Mouse (Mus musculus): ENCODE measurements around the gene R3hdm2. TPM values are rescaled to one million over a fixed set of nuclear protein-coding genes. Genes with fewer than 3 reads are reported as not detected.
A peak's percentile ranks its signal among the peaks of the same experiment; 100 is the strongest.

R3hdm2 gene
- polyA plus RNA-seq, 1 experiment = 475 TPM

DNA sequence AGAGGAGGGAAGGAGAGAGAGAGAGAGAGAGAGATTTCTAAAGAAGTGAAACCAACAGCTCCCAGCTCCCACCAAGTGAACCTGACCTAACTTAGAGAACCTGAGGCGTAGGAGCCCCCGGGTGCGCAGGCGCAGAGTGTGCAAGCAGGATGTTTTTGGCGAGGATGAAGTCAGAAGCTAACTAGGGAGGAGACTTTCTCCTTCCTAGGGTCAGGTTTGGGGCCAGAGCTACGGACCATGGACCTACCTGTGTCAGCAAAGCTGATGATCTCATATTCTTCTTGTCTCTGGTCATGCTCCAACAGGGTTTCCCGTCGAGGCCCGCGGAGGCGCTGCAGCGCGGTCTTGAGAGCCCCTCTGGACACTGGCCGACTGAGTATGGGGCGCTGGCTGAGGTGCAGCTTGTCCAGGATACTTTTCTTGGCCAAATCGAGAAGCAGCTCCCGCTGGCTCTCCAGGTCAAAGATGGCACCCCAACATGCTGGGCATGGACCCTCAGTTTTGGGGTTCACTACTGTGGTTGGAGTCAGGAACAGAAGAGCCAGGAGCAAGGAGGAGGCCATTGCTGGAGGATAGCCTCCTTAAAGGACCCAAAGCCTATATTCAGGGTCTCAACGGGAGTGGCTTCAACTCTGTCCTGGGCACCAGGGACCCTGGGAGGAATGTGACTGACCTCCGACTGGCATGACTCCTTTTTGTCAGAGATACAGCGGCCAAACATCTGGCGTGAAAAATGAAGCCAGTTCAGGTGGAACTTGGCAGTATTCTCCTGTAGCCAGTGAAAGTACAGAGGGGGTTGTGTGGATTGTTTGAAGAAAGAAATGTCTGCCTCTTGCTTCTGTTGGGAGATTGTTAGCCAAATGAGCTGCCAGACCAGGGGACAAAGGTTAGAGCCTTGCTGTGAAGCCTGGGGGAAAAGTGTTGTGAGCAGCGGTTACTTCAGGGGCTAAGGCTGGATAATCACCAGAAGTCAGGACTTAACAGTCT is 10.0 kb upstream of the R3hdm2 start, which contains the start of gene Inhbc:
Inhbc (minus strand) TSS at position 598 of the 987 bp plus-strand sequence.
- TF ChIP-seq CTCF (IDR thresholded peaks at IDR 0.05; ENCODE audit: insufficient read depth, low read depth, low read length) = no peak
- TF ChIP-seq POLR2A (IDR thresholded peaks at IDR 0.05; ENCODE audit: insufficient read depth, low read depth, low read length) = no peak
- H3K4me3 ChIP-seq (ENCODE audit: insufficient read depth, low read depth, low read length) = no peak within 1 kb of the TSS
- 89% methylated on average over 22 of the region's 22 CpGs for WGBS
- H3K4me1 ChIP-seq (ENCODE audit: control insufficient read depth, insufficient read depth, low read length) = peaks cover 9% of the 10 kb centered on the region
- peak within 1 kb of the TSS; percentile 21; the same call in 1 of the 2 replicates for H3K27ac ChIP-seq (ENCODE audit: insufficient read depth, low read depth, low read length)

DNA sequence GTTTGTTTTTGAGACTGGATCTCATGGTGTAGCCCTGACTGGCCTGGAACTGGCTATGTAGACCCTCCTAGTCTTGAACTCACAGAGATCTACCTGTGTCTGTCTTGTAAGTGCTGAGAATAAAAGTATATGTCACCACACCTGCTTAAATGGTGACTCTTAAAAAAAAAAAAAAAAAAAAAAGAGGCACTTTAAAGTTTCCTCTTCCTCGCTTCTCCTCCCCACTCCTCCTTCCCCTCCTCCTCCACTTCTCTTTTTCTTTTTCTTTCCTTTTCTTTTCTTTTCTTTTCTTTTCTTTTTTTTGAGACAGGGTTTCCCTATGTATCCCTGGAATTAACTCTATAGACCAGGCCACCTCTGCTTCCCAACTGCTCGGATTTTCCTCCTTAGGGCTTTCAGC is 9.1 kb upstream of the R3hdm2 start:
- TF ChIP-seq POLR2A (IDR thresholded peaks at IDR 0.05; ENCODE audit: insufficient read depth, low read depth, low read length) (no peak), CTCF (IDR thresholded peaks at IDR 0.05; ENCODE audit: insufficient read depth, low read depth, low read length) (no peak)
- peak overlapping the region; percentile 21; the same call in 1 of the 2 replicates for H3K27ac ChIP-seq (ENCODE audit: insufficient read depth, low read depth, low read length)
- 43% methylated on average over 2 of the region's 2 CpGs for WGBS
- peaks cover 9% of the 10 kb centered on the region for H3K4me1 ChIP-seq (ENCODE audit: control insufficient read depth, insufficient read depth, low read length)
- no peak overlapping the region for H3K4me3 ChIP-seq (ENCODE audit: insufficient read depth, low read depth, low read length)

DNA sequence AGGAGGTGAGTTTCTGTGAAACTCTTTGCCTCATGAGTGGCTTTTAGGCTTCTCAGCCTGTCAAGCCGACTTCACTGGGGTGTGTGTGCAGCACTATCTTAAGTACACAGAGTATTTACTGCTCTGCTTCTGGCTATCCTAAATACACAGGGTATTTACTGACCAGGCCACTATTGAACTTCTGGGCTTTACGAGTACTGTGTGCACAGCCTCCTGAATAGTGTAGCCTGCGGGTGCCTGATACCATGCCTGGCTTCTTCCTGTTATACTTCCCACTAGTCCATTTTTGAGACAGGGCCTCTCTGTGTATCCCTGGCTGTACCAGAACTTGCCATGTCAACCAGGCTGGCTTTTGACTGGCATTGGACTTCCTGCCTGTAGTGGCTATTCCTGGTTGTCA is 2.4 kb upstream of the R3hdm2 start:
- Histone ChIP-seq H3K4me1 (ENCODE audit: control insufficient read depth, insufficient read depth, low read length) (peaks cover 2% of the 10 kb centered on the region; the same call in 1 of the 2 replicates), H3K27ac (ENCODE audit: insufficient read depth, low read depth, low read length) (no peak overlapping the region), H3K4me3 (ENCODE audit: insufficient read depth, low read depth, low read length) (no peak overlapping the region)
- 81% methylated on average over 3 of the region's 3 CpGs for WGBS
- TF ChIP-seq CTCF (IDR thresholded peaks at IDR 0.05; ENCODE audit: insufficient read depth, low read depth, low read length) = no peak
- TF ChIP-seq POLR2A (IDR thresholded peaks at IDR 0.05; ENCODE audit: insufficient read depth, low read depth, low read length) = no peak

DNA sequence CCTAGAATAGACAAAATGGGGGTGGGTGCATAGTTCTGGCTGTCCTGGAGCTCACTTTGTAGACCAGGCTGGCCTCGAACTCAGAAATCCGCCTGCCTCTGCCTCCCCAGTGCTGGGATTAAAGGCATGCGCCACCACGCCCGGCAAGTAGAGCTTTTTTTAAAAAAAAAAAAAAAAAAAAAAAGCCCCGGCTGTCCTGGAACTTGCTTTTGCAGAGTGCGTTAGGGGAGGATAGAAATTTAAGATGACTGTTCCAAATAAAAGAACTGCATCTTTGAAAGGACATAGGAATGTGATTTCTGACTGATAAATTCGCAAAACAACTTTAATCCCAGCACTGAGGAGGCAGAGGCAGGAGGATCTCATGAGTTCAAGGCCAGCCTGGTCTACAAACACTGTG is 473 bp upstream of the R3hdm2 start:
- Histone ChIP-seq H3K27ac (ENCODE audit: insufficient read depth, low read depth, low read length) (no peak overlapping the region), H3K4me1 (ENCODE audit: control insufficient read depth, insufficient read depth, low read length) (peaks cover 2% of the 10 kb centered on the region; the same call in 1 of the 2 replicates), H3K4me3 (ENCODE audit: insufficient read depth, low read depth, low read length) (peak overlapping the region; percentile 85; the same call in 1 of the 2 replicates)
- TF ChIP-seq POLR2A (IDR thresholded peaks at IDR 0.05; ENCODE audit: insufficient read depth, low read depth, low read length) = no peak
- no peak for TF ChIP-seq CTCF (IDR thresholded peaks at IDR 0.05; ENCODE audit: insufficient read depth, low read depth, low read length)
- 79% methylated on average over 8 of the region's 8 CpGs for WGBS

DNA sequence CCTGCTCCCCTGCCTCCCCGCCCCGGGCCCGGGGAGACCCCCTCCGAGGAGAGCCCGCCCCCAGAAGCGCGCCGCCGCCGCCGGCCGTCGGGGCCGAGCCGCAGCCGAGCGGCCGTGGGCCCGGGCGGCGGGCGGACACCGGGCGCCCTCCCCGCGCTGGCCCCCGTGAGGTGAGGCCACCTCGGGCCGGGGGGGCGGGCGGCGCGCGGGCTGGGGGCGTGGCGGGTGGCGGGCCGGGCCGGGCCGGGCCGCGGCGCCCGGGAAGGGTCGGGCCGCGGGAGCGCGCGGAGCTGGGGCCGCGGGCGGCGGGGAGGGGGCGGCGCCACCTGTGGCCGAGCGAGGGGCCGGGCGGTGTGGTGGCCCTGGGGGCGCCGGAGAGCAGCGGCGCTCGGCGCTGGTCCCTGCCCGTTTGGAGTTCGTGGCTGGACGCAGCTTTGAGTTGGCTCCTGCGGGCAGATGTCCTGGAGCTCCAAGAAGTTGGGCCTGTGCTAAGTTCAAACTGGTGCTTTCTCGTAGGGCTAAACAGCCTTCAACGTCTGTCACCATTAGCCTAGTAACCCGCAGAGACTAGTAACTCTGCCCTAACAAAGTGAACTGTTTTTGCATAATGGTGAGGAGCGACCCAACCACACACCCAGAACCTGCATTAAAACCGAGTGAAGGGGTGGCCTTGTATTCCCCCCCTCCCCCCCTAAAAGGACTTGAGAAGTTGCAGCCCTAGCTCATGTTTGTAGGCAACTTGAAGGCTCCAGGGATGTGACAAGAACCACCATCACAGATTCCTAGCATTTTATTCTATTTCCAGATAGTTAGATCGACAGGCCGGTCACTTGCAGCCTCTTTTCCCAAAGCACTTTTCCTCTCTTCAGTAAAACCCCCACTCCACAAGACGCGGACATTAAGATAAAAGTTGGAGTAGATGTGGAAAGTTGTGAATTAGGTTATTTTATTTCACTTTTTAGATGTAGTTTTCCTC is 928 bp downstream of the R3hdm2 start:
- Histone ChIP-seq H3K4me3 (ENCODE audit: insufficient read depth, low read depth, low read length) (peak overlapping the region; percentile 85), H3K27ac (ENCODE audit: insufficient read depth, low read depth, low read length) (0 out of 2 replicates have a peak overlapping the region, but pooled peaks have one; percentile 19)

DNA sequence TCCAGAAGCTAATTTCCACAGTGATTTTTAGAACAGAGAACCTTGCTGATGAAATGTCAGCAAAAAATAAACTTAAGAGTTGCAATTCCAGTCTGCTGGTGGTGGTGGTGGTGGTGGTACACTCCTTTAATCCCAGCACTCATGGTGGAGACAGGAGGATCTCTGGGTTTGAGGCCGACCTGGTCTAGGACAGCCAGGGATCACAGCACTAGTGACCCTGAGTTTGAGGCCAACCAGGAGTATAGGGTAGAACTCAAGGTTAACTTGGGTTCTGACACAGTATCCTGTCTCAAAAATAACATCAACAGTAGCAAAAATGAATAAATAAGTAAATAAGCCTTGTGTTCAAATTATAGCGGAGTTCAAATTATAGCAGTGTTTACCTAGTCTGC is 1.6 kb downstream of the R3hdm2 start:
- no peak for TF ChIP-seq CTCF (IDR thresholded peaks at IDR 0.05; ENCODE audit: insufficient read depth, low read depth, low read length)
- TF ChIP-seq POLR2A (IDR thresholded peaks at IDR 0.05; ENCODE audit: insufficient read depth, low read depth, low read length) = no peak
- Histone ChIP-seq H3K4me1 (ENCODE audit: control insufficient read depth, insufficient read depth, low read length) (peaks cover 2% of the 10 kb centered on the region; the same call in 1 of the 2 replicates), H3K27ac (ENCODE audit: insufficient read depth, low read depth, low read length) (no peak overlapping the region), H3K4me3 (ENCODE audit: insufficient read depth, low read depth, low read length) (no peak overlapping the region)
- 42% methylated on average over 2 of the region's 2 CpGs for WGBS

More for the DNA sequence above, 928 bp downstream of the R3hdm2 start:
- 11% methylated on average over 58 of the region's 79 CpGs for WGBS
- TF ChIP-seq POLR2A (IDR thresholded peaks at IDR 0.05; ENCODE audit: insufficient read depth, low read depth, low read length) = no peak
- no peak for TF ChIP-seq CTCF (IDR thresholded peaks at IDR 0.05; ENCODE audit: insufficient read depth, low read depth, low read length)
- peaks cover 2% of the 10 kb centered on the region; the same call in 1 of the 2 replicates for H3K4me1 ChIP-seq (ENCODE audit: control insufficient read depth, insufficient read depth, low read length)

DNA sequence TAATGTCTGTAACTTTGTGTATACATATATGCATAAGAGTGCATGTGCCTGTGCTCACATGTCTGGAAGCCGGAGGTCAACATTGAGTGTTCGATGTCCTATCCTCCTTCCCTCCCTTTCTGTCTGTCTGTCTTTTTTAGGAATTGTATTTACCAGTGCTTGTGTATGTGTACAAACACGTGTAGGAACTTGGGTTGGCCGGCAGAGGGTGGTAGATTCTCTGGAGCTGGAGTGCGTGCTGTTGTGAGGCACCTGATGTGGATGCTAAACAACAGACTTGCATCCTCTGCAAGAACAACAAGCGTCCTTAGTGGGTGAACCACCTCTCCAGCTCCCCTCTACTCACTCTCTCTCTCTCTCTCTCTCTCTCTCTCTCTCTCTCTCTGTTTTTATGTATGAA is 11.6 kb downstream of the R3hdm2 start:
- TF ChIP-seq CTCF (IDR thresholded peaks at IDR 0.05; ENCODE audit: insufficient read depth, low read depth, low read length) = no peak
- no peak for TF ChIP-seq POLR2A (IDR thresholded peaks at IDR 0.05; ENCODE audit: insufficient read depth, low read depth, low read length)
- 0 out of 2 replicates have a peak, but pooled peaks cover 3% of the 10 kb centered on the region for H3K4me1 ChIP-seq (ENCODE audit: control insufficient read depth, insufficient read depth, low read length)
- WGBS = 75% methylated on average over 6 of the region's 6 CpGs
- no peak overlapping the region for H3K4me3 ChIP-seq (ENCODE audit: insufficient read depth, low read depth, low read length)
- no peak overlapping the region for H3K27ac ChIP-seq (ENCODE audit: insufficient read depth, low read depth, low read length)

DNA sequence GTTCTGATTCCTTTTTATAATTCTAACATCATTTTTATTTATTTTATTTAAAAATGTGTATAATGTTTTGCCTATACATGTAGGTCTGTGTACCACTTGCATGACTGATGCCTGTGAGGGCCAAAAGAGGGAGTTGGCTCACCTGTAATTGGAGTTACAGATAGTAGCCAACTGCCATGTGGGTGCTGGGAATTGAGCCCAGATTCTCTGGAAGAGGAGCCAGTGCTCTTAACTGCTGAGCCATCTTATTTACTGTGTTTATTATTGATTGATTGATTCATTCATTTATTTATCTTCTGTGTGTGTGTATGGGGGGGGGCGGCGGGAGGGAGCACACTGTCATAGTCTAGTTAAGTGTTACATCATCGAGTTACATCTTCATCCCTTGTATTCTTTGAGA is 24.6 kb downstream of the R3hdm2 start:
- no peak for TF ChIP-seq CTCF (IDR thresholded peaks at IDR 0.05; ENCODE audit: insufficient read depth, low read depth, low read length)
- TF ChIP-seq POLR2A (IDR thresholded peaks at IDR 0.05; ENCODE audit: insufficient read depth, low read depth, low read length) = no peak
- Histone ChIP-seq H3K27ac (ENCODE audit: insufficient read depth, low read depth, low read length) (no peak overlapping the region), H3K4me1 (ENCODE audit: control insufficient read depth, insufficient read depth, low read length) (0 out of 2 replicates have a peak, but pooled peaks cover 2% of the 10 kb centered on the region), H3K4me3 (ENCODE audit: insufficient read depth, low read depth, low read length) (no peak overlapping the region)
- 96% methylated on average over 3 of the region's 3 CpGs for WGBS
